Mouse (Mus musculus) cerebellum, adult 2 months (tissue): ENCODE results near the gene Csnk1g1.

Experiments
- CTCF ChIP-seq: fragments of 200-500 bp; IDR thresholded peaks from 2 replicates; pipeline ENCODE4 v1.5.1; 2011; ENCODE audit warnings: low read depth, mild to moderate bottlenecking, control low read depth, low read length, moderate library complexity, borderline replicate concordance; ENCODE audit not compliant: insufficient read depth
- POLR2A ChIP-seq: fragments of 200-500 bp; IDR thresholded peaks from 2 replicates; pipeline ENCODE4 v1.6.1; 2011; ENCODE audit warnings: low read length, control low read depth, borderline replicate concordance; ENCODE audit not compliant: insufficient read depth

- TF ChIP-seq POLR2A (no peak), CTCF (no peak)
Observed at GRCm38 (mm10) chr9:66039290-66039689, 130.6 kb downstream of the Csnk1g1 start.
